Mouse (Mus musculus) spleen, postnatal 14 days (tissue): ENCODE data around the gene Gpr150.

Source experiments
- DNase-seq, 2 experiments: peaks; one replicate each; pipeline ENCODE4 v3.0.0; 2021 to 2022; ENCODE audit warnings: low spot score in 2 of 2

Gene Gpr150

DNA sequence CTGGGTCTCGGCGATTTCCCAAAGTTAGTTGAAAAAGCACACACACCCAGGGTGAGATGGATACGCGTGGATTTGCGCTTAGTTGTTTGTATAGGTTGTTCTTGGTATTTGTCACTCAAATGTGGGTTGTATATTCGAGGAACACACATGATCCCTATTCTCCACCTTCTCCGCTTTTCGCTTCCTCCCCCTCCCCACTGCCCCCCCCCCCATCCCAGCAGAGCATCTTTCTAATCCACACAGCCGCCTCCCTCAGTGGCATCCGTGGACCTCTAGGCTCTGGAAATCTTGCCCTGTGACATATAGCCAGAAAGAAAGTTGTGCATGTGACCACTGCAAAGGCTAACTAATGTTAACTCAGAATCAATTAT, at the start of gene Gpr150:
Gene Gpr150, minus strand, starts transcription at position 101 of the 371 bp plus-strand sequence.
- no peak for DNase-seq

DNA sequence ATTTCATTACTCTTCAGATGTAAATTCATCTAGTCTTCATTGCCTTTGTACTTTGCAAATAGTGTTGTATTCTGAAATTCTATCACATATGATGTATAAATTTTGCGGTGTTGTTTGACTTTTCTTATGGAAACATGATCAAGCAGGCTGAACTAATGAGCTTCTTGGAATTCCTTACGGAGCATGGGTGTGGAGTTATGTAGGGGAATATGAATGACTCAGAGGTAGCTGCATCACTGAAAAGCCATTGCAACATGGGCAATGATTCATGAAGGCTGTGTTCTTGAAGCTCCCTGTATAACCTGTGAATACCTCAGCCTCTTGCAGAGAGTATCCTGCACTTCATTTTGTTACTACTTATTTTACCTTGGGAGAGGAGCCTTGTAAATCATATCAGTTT, 45.2 kb upstream of the Gpr150 start:
- no peak for DNase-seq

DNA sequence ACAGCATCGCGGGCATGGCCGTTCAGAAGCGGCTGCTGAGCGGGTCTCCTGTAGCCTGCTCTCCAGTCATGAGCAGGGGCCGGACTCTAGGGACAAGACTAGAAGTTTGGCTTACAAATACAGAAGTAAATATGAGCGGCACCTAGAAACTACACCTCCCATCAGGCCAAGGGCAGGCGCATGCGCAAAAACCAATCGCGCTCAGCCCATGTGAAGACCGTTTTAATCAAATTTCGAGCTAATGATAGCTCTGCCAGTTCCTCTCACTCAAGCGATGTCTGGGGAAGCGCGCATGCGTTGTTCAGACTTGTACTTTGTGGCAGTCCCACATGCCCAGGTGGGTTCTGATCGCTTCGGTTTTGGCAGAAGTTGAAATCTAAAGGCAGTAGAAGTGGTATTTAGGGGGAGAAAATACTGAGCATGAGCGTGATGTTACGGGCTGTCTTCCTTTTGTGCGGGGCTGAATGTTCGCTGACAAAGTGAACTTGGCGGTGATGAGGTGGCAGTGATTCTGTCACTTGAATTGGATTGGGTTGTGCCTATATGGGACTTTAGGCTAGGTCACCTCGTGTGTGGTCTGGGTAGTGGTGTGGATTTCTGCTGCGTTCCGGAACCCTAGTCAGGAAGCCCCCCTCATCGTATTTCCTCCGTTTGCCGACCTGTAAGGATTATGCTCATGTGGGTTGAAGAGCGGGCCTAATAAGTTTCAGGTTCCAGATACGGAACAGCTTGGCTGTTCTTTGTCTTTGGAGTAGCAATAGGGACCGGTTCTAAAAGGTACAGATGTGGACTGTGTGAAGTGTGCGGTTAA, 41.9 kb upstream of the Gpr150 start, which contains the start of the genes Arsk and Ttc37:
Gene Arsk, minus strand, starts transcription at position 168 of the 811 bp plus-strand sequence.
Gene Ttc37, plus strand, starts transcription at position 242 of the 811 bp plus-strand sequence.
- DNase-seq, result peak; percentile 87 to 89

DNA sequence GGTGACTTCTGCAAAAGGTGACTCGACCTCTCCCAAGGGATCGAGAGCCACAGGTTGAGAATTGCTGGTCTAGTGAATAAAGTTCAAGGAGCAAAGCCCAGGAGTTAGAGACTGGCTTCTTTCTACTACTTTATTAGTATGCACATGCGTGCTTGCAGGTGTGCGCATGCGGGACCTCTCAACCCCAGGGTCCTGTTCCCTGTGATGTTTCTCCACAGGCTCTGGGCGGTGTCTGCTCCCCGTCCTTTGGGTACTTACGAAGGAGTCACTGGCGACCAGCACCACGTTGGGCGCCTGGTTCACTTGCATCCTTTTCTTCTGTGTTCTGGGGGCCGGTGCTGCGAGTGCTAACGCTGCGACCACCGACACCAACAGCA, 41.3 kb upstream of the Gpr150 start:
- DNase-seq, result no peak

DNA sequence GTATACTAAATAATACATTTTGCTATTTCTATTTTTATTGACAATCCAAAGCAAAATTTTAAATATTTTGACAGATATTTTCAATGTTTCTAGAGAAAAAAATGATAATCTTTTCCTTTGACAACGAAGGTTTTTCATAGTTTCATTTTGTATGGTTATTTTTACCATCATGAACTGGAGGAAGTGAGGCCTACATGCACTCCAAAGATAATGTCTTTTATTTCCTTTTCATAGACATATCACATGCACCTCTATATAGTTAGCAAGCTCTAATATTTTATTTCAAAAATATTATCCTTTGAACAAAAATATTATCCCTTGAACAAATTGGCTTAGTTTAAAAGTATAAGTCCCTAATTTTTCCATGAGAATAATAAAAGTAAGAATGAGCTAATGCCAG, 17.5 kb upstream of the Gpr150 start:
- no peak for DNase-seq

DNA sequence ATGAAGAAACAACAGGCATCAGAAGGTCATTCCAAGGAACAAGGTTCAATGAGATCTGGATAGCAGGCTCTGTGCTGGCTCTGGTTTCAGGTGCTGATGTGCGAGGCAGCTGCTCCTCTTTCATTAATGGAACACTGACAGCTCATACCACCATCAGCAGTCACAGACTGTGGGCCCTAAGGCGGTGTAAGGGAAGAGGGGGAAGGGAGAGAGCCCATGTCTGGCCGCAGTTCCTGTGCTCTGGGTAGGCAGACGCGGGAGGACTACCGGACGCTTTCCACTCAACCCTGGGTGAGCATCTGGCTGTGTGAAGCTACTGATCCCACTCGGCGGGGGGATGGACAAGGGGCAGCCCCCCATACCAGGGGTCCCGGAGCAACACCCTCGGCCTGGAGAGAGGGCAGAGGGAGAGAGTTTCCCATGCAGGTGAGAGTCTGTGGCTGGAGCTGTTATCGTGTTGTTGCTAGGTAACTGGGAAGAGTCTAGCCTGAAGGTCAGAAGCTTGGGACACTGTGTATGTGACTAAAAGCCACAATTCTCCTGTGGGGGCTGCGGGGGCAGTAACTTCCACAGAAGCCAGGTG, 7.7 kb upstream of the Gpr150 start:
- DNase-seq, result no peak

DNA sequence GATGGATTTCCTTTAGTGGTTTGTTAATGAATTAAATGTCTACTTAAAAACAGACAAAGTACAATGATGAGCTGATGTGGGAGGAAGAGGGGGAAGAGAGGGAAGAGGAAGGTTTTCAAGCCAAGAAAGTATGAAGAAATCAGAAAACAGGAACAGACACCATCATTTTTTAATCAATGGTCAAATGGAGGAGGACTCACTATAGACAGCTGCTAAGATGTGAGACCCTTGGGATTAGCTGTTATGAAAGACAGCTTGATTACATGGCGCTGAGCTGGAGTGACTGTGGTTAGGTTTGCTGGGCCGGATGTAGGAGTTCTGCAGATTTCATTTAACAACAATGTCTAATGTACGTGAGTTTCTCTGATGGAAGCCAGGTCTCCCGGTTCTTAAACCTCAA, 6.8 kb upstream of the Gpr150 start:
- no peak for DNase-seq

DNA sequence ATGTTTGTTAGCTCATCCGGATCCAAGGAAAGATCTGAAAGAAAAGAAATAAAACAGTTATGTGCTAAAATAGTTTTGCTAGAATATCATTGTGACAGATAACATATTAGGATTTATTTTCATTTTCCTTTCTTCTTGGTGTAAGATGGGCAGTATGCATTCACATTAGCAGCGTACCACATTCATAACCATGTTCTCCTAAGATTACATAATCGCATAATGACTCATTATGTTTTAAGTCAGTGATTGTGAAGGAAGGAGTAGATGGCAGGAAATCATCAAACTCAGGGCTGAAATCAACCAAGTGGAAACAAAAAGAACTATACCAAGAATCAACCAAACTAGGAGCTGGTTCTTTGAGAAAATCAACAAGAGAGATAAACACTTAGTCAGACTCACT, 5.8 kb upstream of the Gpr150 start:
- no peak for DNase-seq

DNA sequence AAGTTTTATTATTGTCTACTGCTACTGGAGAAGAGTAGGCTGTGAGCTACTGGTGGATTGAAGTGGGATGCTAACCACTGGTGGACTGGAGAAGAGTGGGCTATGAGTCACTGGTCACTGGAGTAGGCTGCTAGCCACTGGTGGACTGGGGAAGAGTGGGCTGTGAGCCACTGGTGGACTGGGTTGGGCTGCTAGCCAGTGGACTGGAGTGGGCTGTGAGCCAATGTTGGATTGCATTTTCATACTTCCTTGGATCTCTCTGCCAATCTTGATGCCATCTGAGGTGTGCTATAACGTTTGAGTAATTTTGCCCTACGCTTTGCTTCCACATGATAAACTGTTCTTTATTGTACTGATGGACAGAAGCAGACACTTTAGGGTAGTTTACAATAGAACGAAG, 5.3 kb upstream of the Gpr150 start:
- no peak for DNase-seq

DNA sequence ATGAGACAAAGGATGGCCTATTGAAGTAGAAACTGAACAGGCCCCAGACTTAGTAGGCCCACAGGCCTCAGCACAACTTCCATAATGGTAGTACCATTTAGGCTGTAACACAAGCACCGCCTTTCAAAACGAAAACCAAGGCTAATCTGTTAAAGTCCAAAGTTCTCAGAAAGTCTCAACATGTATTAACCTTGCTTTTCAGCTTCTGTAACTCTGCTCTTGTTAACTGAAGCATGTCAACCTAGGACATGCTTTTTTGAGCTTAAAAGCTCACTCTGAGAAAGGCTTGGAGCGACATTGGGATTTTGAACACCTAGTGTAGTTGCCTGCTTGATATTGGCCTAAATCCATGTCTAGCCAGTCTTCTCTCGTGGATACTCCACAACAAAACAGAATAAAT, 2.8 kb upstream of the Gpr150 start:
- no peak for DNase-seq

DNA sequence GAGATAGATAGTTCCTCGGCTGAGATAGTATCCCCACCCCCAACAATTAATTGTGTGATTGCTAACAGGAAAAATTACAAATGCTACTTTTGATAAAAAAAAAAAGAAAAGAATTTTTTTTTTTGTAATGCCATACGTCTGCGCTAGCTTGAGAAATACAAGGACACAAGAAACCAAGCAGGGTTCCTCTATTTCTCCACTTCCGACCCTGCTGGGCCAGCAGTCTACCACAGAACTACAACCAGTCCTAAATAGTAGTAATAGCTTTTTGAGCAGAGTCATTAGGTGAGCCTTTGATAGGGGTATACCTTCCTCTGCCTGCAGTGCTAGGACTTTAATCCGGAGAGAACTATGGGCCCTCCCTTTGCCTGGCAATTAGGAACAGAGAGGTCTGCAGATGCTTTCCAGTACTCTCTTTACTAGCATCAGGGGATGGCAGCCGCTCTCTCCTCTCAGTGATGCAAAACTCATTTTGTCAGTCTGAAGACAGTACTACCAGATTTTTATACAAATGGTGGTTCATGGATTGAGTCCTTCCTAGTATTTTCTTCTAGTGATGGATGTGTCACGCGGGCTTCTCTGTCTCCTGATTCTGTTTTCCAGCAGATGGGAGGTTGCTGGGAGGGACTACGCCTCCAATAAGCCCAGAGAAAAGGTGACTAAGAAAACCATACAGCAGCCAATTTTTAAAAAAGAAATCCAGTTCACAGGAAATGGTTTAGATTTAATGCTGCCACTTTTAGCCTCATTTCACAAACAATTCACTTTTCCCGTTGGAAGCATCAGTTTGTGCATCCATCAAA, 672 bp upstream of the Gpr150 start:
- no peak for DNase-seq

DNA sequence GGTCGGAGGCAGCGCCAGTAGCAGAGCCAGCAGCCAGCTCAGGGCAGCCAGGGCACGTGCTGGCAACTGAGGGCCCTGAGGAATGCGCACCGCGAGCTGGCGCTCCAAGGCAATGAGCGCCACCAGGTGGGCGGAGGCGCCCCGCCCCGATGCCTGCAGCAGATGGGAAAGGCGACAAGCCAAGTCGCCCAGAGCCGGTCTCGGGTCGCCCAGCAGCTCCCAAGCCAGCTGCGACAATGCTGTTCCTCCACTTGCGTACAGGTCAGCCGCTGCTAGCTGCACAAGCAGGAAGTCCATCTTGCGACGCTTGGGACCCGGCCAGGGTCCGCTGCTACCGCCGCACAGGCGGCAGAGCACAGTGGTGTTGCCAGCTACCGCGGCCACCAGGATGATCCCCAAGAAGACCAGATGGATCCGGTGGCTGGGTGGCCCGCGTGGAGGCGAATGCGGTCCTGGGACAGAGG, 503 bp downstream of the Gpr150 start:
- peak; percentile 60 to 61 for DNase-seq

DNA sequence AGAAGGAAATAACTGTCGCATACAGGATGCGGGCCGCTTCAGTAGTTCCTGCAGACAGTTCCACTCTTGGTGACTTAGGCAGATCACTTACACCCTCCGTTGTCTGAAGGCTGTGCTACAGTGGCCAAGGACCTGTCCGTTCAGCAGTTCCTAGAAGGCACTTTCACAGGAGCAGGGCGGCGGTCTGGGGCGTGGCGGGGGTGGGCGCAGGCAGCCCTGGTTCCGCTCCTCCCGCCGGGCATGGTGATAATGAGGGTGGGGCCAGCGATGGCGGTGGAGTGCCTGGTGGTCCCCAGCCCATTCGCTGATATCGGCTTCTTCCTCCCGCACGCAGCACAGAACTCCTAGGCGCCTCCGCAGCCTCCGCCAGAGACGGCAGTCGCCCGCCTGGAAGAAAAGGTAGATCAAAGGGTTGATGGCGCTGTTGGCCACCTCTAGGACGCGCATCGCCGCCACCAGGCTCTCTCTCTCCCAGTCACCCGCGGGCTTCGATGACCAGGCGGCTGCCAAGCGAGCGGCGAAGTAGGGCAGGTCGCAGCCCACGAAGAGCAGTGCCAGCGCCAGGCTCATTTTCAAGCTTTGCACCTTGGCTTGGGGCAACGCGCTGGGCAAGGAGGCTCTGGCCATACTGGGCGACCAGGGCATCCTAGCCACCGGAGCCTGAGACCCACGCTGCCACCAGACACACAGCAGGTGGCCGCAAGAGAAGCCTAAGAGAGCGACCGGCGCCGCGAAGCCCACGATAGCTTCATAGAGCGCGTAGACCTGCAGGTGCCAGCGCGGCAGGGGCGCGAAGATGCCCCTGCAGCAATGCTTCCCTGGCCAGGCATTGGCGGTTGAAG, 1.2 kb downstream of the Gpr150 start:
- peak; percentile 16 to 23 for DNase-seq

DNA sequence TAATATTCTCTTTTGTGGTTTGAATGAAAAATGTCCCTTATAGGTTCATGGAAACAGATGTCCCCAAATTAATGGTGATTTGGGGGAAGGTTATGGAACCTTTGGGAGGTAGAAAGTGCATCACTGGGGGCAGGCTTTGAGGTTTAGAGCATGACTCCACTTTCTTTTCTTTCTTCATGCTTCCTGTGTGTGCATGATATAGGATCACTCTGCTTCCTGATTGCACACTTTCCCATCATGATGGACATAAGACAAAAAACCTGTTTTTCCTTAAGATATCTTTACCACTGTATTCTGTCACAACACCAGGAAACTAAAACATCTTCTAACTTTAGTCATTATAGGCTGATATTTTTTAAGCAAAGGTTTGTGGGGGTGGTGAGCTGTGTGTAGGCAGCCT, 11.8 kb downstream of the Gpr150 start:
- DNase-seq, result no peak

DNA sequence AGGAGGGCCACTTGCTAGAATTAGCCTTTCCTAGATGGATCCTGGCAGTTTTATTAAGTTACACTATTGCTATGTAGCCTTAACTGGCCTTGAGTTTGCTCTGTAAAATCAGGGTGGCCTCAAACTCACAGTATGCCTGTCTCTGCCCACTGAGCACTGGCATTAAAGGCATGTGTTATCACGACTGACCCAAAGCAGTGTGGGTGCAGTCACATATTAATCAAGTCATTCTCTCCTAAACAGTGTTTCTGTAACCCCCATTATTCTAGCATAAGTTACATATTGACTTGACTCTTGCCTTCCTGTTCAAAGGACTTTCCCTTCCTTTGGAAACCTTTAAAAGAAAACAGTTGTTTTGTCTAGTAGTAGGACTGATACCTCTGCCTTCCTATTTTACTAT, 14.3 kb downstream of the Gpr150 start:
- no peak for DNase-seq

DNA sequence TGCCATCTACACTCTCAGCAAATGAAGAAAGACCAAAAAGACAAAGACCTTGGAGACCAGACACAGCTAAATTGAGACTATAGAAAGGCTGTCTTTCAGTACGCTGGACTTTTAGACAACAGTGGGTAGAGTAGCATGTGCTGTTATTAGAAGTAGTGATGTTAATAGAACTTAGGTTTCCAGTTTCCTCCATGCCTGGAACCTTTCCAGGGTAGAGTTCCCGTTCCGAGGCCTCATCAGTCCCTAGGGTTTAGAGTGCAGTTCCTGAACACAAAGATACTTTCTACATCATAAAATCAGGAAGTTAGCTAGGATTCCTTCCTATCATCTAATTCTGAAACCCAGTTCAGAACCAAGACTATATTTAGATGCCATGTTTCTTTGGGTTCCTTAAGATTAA, 32.2 kb downstream of the Gpr150 start:
- DNase-seq, result no peak

DNA sequence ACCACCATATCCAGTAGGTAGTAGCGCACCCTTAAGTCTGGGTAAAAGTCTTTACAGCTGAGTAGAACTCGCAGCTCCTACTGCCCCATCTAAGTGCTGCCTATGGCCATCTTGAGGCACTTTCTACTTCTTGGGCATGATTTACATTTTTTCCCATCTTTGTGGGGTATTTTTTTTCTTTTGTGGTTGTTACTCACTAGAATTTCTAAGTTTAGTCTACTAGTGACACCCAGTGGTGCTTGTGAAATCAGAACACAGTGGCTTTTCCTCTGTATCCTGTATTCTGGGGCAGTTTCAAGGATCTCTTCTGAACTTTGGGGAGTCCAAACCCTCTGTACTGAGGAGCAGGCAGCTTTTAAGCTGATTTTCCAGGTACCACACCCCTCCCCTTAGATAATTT, 35.0 kb downstream of the Gpr150 start:
- DNase-seq, result no peak

DNA sequence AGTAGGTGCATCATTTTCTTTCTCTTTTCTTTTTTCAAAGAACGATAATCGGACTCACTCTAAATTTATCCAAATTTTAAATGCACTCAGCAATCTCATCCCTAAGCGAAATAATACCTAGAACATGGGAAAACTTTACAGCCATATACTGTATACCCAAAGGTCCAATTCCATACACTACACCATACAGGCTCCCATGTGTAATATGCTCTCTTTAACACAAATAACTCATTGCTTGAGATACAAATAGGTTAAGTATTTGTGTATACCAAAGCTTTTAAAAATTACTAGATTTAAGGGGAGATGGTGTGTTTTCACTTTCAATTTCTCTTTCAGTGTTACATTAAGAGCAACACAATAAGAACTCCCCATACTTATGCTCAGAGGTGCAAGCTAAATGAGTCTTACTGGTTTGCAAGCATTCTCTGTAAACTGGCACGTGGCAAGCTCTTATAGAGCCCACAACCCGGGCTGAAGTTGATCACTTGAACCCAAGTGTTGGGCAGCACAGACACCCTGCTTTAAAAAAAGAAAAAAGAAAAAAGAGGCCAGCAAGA, 37.9 kb downstream of the Gpr150 start:
- DNase-seq, result no peak

DNA sequence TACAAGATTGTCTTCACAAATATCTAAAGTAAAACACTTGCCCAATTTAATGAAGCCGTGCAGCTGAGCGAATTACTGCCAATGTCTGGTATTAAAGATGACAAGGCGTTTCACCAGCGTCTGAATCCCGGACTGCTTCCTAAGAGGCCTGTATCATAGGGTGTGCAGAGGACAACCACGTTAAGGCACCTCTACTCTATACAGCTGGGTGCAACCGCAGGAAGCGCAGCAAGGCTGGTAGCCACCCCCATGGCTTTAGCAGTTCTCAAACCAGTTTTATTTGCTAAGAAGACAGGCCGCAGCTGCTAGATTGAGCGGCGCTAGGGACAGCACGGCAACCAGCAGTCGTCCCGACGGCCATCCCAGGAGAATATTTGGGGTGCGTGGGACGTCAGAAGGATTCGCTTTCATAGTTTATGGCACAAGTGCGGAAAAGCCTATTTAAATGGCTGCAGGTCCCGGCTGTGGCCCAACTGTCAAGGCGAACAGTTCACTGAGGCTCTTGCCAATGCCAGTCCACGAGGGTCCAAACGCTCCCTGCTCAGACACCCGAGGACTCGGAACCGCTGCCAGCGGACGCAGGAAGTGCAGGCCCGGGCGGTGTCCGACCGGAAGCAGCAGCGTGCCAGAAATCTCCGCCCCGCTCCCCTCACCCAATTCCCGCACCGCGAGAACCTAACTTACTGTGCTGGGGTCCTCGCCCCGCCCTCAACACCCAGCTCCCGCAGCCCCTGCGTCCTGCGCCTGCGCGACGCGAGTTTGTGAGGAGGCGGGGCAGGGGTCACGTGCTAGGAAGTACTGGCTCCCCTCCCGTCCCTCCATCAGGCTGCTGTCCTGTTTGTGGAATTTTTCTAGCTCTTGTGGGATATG, 38.6 kb downstream of the Gpr150 start, which contains the start of gene Rfesd:
Gene Rfesd, minus strand, starts transcription at position 746 of the 870 bp plus-strand sequence.
- DNase-seq, result peak; percentile 90 to 92

DNA sequence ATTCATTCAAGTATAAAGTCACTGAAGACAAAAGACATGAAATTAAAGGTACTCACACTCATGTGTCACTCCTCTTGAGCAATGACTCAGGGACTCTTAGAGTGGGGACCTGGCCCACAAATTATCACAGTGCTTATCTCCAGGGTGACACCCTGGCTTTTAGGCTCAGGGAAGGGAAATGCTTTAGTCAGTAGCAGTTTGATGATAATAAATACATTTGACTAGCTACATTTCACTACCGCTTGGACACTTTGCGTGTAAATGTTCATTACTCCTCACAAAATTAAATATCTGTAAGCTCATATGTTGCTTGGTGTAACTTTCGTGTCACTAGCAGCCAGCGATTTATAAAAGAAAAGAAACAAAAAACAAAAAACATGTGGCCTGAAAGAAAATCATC, 39.3 kb downstream of the Gpr150 start:
- no peak for DNase-seq
